Mouse (Mus musculus): ENCODE data around the gene Cmpk1.

DNA sequence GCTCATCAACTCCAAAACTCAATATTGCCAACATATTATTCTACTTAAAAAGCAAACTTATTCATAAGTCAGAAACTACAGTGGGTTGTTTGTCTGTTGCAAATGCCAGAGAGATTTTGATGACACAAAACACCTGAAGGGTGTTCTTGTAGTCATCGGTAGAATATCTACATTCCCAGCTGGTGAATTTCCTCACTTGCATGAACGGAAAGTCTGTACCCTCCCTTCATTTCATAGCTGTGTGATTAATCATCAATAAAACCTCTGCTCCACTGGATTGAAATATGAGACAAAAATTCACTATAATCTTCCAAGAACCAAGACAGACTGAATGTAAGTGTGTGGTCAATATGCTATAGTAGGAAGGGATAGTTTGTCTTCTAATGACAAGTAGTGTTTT is 27.5 kb downstream of the Cmpk1 start:
- no peak for TF ChIP-seq CTCF (IDR thresholded peaks at IDR 0.05; ENCODE audit: extremely low read depth, insufficient read depth, low read length)
- no peak for TF ChIP-seq POLR2A (IDR thresholded peaks at IDR 0.05; ENCODE audit: extremely low read depth, insufficient read depth, low read length)

Data from cortical plate, adult 2 months (tissue).